Mouse (Mus musculus) left cerebral cortex, adult 2 months (tissue): Measurements from ENCODE around the gene Slc28a2. TPM values are rescaled to one million over a fixed set of nuclear protein-coding genes. Genes with fewer than 3 reads are reported as not detected.
A peak's percentile ranks its signal among the peaks of the same experiment; 100 is the strongest.
"Not testable (repeated sequence)": the region's sequence is repeated elsewhere in the genome, so short reads cannot be mapped to it uniquely, and the experiment has no call there.

Experiments
- DNase-seq, 2 experiments: peaks; one replicate each; pipeline ENCODE4 v3.0.0; 2021 to 2022; ENCODE audit warnings: low spot score in 2 of 2, mixed read lengths in 1 of 2; ENCODE audit errors: extremely low spot score in 1 of 2
- H3K27ac ChIP-seq: fragments of 200-600 bp; 2 replicates; pipeline ENCODE4 v1.8.1; 2022
- H3K4me3 ChIP-seq: fragments of 200-600 bp; 2 replicates; pipeline ENCODE4 v1.8.1; 2022
- CTCF ChIP-seq: fragments of 200-600 bp; IDR thresholded peaks from 2 replicates; pipeline ENCODE4 v1.8.1; 2022; ENCODE audit warnings: antibody characterized with exemption, mild to moderate bottlenecking, moderate library complexity
- intact Hi-C: fragments of 180-260 bp; cut with DNase I; formaldehyde crosslinking; loops from one replicate; pipeline ENCODE4 v1.15.1; 2025
- total RNA-seq, 2 experiments: library from RNA; stranded (reverse); gene quantifications; 2 replicates each; pipeline ENCODE4 v1.2.3; 2021

Slc28a2 gene
- total RNA-seq, 2 experiments from 2014 or later: 0.12 TPM; not detected in 1

- no peak for DNase-seq
- no peak for TF ChIP-seq CTCF
- intact Hi-C loops: no loop called here
- Histone ChIP-seq H3K27ac (no peak overlapping the region), H3K4me3 (no peak overlapping the region)
These were observed 18.7 kb upstream of the Slc28a2 start for GRCm38 (mm10) chr2:122407607-122408006.

DNA sequence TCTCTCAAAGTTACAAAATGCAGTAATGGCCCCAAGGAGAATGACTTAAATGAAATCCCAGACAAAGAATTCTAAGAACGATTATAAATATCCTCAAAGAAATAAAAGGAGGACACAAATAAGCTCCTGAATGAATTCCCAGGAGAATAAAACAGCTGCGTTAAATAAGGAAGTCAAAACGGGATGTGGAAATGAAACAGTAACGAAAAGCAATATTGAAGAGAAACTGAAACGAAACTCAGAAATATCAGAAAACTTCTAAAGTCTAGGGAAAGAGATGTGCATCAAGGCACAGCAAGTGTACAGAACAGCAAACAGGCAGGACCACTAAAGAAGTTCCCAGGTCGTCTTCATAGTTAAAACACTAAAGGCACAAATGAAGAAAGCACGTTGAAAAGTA lies 17.3 kb upstream of the Slc28a2 start:
- Histone ChIP-seq H3K27ac (no peak overlapping the region), H3K4me3 (no peak overlapping the region)
- intact Hi-C loops: no loop called here
- no peak for DNase-seq
- no peak for TF ChIP-seq CTCF

GRCm38 (mm10) chr2:122426645-122427044 lies 368 bp downstream of the Slc28a2 start:
- intact Hi-C loops, H3K27ac ChIP-seq, H3K4me3 ChIP-seq, DNase-seq: not testable (repeated sequence)

GRCm38 (mm10) chr2:122438706-122439482 lies 12.6 kb downstream of the Slc28a2 start:
- H3K27ac ChIP-seq, intact Hi-C loops, DNase-seq, H3K4me3 ChIP-seq: not testable (repeated sequence)

- H3K27ac ChIP-seq, intact Hi-C loops, H3K4me3 ChIP-seq, DNase-seq: not testable (repeated sequence)
These were observed 14.2 kb downstream of the Slc28a2 start for GRCm38 (mm10) chr2:122440521-122440920.

GRCm38 (mm10) chr2:122441000-122441933 lies 15.0 kb downstream of the Slc28a2 start:
- no peak overlapping the region for H3K4me3 ChIP-seq
- no peak overlapping the region for H3K27ac ChIP-seq
- TF ChIP-seq CTCF: no peak
- no peak for DNase-seq
- intact Hi-C loops: no loop called here

- TF ChIP-seq CTCF: no peak
- intact Hi-C loops: no loop called here
- Histone ChIP-seq H3K4me3 (no peak overlapping the region), H3K27ac (no peak overlapping the region)
- no peak for DNase-seq
These were observed 24.1 kb downstream of the Slc28a2 start for GRCm38 (mm10) chr2:122450351-122450750.

DNA sequence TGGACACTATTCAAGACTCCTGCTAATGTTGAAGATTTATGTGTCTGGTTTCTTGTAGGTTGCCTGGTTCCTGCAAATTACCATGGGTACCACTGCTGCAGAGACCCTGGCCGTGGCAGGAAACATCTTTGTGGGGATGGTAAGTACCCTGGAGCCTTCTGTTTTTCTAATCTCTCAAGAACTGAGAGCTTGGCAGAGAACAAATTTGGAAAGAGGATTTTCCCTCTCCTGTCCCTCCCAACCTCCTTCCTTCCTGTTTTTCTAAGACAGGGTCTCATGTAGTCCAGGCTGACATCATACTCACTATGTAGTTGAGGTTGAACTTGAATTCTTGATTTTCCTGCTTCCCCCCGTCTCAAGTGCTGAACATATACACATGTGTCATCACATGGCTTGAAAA lies 26.1 kb downstream of the Slc28a2 start:
- TF ChIP-seq CTCF: no peak
- Histone ChIP-seq H3K4me3 (no peak overlapping the region), H3K27ac (no peak overlapping the region)
- DNase-seq: no peak
- intact Hi-C loops: no loop called here

DNA sequence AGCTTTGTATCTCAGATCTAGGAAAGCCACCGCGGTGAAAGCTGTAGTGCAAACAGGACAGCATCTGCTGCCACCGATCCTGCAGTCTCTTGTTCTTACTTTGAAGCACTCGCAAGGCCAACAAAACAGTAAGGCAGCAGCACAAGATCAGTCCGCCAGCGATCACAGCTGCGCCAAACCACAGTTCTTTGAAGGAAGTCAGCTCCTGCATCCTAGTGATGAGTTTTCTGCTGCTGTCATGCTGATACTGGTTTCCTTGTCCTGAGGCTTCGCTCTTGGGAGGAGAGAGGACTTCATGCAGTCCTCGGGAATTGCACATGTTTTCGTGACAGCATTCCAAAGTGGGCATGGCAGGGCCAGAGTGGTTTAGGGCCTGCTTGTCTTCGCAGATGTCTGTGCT lies 40.6 kb downstream of the Slc28a2 start:
- TF ChIP-seq CTCF: no peak
- Histone ChIP-seq H3K4me3 (peak overlapping the region; percentile 54), H3K27ac (no peak overlapping the region)
- peak in 1 of 2 experiments; percentile 9 for DNase-seq
- intact Hi-C loops: loop anchor here (2.0 to 10.0 kb wide), 2 partner anchors 86 to 158 kb away; no protein-coding TSS in a partner anchor

GRCm38 (mm10) chr2:122467351-122468013 lies 41.2 kb downstream of the Slc28a2 start:
- DNase-seq: peak; percentile 87
- intact Hi-C loops: loop anchor here (2.0 to 10.0 kb wide), 2 partner anchors 87 to 157 kb away; no protein-coding TSS in a partner anchor
- Histone ChIP-seq H3K4me3 (peak overlapping the region; percentile 54), H3K27ac (peak overlapping the region; percentile 6; the same call in 1 of the 2 replicates)
- peak; percentile 83 for TF ChIP-seq CTCF

- no peak for TF ChIP-seq CTCF
- intact Hi-C loops: loop anchor here (10.0 kb wide), 1 partner anchor 156 kb away; no protein-coding TSS in a partner anchor
- no peak for DNase-seq
- no peak overlapping the region for H3K4me3 ChIP-seq
- H3K27ac ChIP-seq: no peak overlapping the region
These were observed 42.9 kb downstream of the Slc28a2 start for GRCm38 (mm10) chr2:122469221-122469620.
